ENCODE assay signal across 8 mouse cellular contexts in the genomic region with DNA sequence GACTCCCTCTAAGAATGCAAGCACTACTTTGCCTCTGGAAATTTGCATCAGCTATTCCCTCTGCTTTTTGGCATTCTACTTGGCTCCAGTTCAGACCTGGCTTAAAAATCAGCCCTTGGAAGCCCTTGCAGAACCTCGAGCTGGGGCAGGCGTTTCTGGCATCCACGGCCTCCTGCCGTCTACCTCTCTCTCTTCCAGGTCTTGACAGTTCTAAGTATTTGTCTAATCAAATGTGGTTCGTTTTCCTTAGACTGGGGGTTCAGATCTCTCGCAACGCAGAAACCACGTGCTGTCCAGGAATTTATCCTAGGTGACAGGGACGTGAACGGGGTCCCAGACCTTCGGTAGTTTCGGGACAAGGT. TPM values are rescaled to one million over a fixed set of nuclear protein-coding genes. Genes with fewer than 3 reads are reported as not detected.
DNase-seq lines count a peak whose midpoint lies in the region; ATAC-seq and TF ChIP-seq lines count a peak whose summit lies in the region.
"Had no signal": no experiment of that assay in that cellular context is flagged by ENCODE, and none has a peak within 500 bp of the region (broad histone marks: within the 10 kb centered on the region; RNA-seq: fewer than 3 reads in every experiment).

No protein-coding gene starts in this region.

- peak overlapping the region; percentile 97 for H3K4me2 ChIP-seq in heart, postnatal 0 days (ENCODE audit: low read depth, low read length)

- H3K27me3 ChIP-seq in E14TG2a.4 (ENCODE audit: insufficient read depth, low read length): no peaks in the 10 kb centered on the region
- no peaks in the 10 kb centered on the region for H3K27me3 ChIP-seq in MEL (ENCODE audit: control insufficient read depth in 1 of 2, insufficient read depth in 2 of 2, low read length in 2 of 2)
- peaks cover 13% of the 10 kb centered on the region for H3K27me3 ChIP-seq in heart, postnatal 0 days (ENCODE audit: control insufficient read depth, insufficient read depth, low read length)

- H3K36me3 ChIP-seq in E14TG2a.4 (ENCODE audit: insufficient read depth, low read length) (peaks cover 30% of the 10 kb centered on the region), MEL (ENCODE audit: control insufficient read depth in 1 of 2, insufficient read depth in 2 of 2, low read length in 2 of 2) (peaks cover 0 to 5% of the 10 kb centered on the region in 2 experiments; a peak in 1 of 4 replicates)
- no peaks in the 10 kb centered on the region for H3K36me3 ChIP-seq in heart, postnatal 0 days (replicated peaks; ENCODE audit: control insufficient read depth, insufficient read depth, low read length)

- no peak for DNase-seq in MEL (ENCODE audit: low read depth, low spot score)
- DNase-seq in fat pad, adult 2 months (ENCODE audit: extremely low read depth, low read depth, low spot score): peak; percentile 78
- peak; percentile 89 for DNase-seq in heart, postnatal 0 days (ENCODE audit: low spot score)
- DNase-seq in layer of hippocampus, adult 2 months (ENCODE audit: low spot score in 2 of 2): peak; percentile 59 to 72
- peak; percentile 33 to 39 for DNase-seq in lung, postnatal 4 days
- DNase-seq in spleen, adult 18-20 months: no peak

- peak overlapping the region; percentile 72; the same call in 1 of the 2 replicates for H3K27ac ChIP-seq in MEL (ENCODE audit: control insufficient read depth, low read depth, low read length)
- peak overlapping the region; percentile 98 for H3K27ac ChIP-seq in heart, postnatal 0 days (ENCODE audit: low read depth)
- peak overlapping the region; percentile 100 for H3K27ac ChIP-seq in layer of hippocampus, adult 2 months

- peak; percentile 24 for ATAC-seq in heart, postnatal 0 days (ENCODE audit: insufficient read depth, low read depth)

- peak overlapping the region; percentile 92 for H3K4me3 ChIP-seq in E14TG2a.4 (replicated peaks; ENCODE audit: low read length)
- H3K4me3 ChIP-seq in MEL (ENCODE audit: control insufficient read depth in 1 of 2, insufficient read depth in 1 of 2, low read depth in 2 of 2, low read length in 2 of 2): peak overlapping the region; percentile 74 to 86
- peak overlapping the region; percentile 64 for H3K4me3 ChIP-seq in heart, postnatal 0 days (ENCODE audit: low read depth, low read length)
- peak overlapping the region; percentile 94 for H3K4me3 ChIP-seq in layer of hippocampus, adult 2 months

- TF ChIP-seq CTCF in E14TG2a.4 (conservative IDR thresholded peaks at IDR 0.05; ENCODE audit: low read length) (no peak), MEL (IDR thresholded peaks at IDR 0.05 in 2 of 3, conservative IDR thresholded peaks at IDR 0.05 in 1 of 3; ENCODE audit: control insufficient read depth in 1 of 3, insufficient read depth in 1 of 3, low read depth in 2 of 3, low read length in 3 of 3, poor library complexity in 1 of 3, severe bottlenecking in 1 of 3) (no peak)
- TF ChIP-seq CTCF in heart, postnatal 0 days (IDR thresholded peaks at IDR 0.05; ENCODE audit: low read depth): no peak
- no peak for TF ChIP-seq CTCF in layer of hippocampus, adult 2 months (conservative IDR thresholded peaks at IDR 0.05)

- no peak for TF ChIP-seq POLR2A in MEL (IDR thresholded peaks at IDR 0.05; ENCODE audit: control insufficient read depth in 1 of 2, insufficient read depth in 1 of 2, low read depth in 1 of 2, low read length in 2 of 2, poor library complexity in 1 of 2)

- H3K9ac ChIP-seq in MEL (ENCODE audit: control insufficient read depth, low read depth, low read length, poor library complexity, severe bottlenecking): peak overlapping the region; percentile 80
- peak overlapping the region; percentile 90 for H3K9ac ChIP-seq in heart, postnatal 0 days (replicated peaks; ENCODE audit: low read depth, low read length)

- H3K4me1 ChIP-seq in E14TG2a.4 (replicated peaks; ENCODE audit: low read depth, low read length) (peaks cover 88% of the 10 kb centered on the region), MEL (ENCODE audit: control insufficient read depth in 1 of 2, insufficient read depth in 2 of 2, low read length in 2 of 2) (peaks cover 2 to 7% of the 10 kb centered on the region in 2 experiments; a peak in 3 of 4 replicates)
- peaks cover 31% of the 10 kb centered on the region for H3K4me1 ChIP-seq in heart, postnatal 0 days (ENCODE audit: control insufficient read depth, insufficient read depth)

- peaks cover 11% of the 10 kb centered on the region for H3K79me2 ChIP-seq in MEL (ENCODE audit: control insufficient read depth, insufficient read depth, low read length, poor library complexity)

- no peak for TF ChIP-seq EP300 in MEL (IDR thresholded peaks at IDR 0.05; ENCODE audit: low read depth in 1 of 2, low read length in 2 of 2)
- no peak for TF ChIP-seq EP300 in heart, postnatal 0 days (IDR thresholded peaks at IDR 0.05; ENCODE audit: low read depth)

- 4% methylated on average over 12 of the region's 12 CpGs for WGBS in heart, postnatal 0 days

- TF ChIP-seq RAD21 in MEL (IDR thresholded peaks at IDR 0.05; ENCODE audit: low read depth, low read length): no peak

- H3K9me3 ChIP-seq in E14TG2a.4 (ENCODE audit: low read length) (no peaks in the 10 kb centered on the region), MEL (replicated peaks; ENCODE audit: insufficient read depth, low read length) (no peaks in the 10 kb centered on the region)
- H3K9me3 ChIP-seq in heart, postnatal 0 days (replicated peaks; ENCODE audit: control insufficient read depth, low read length): no peaks in the 10 kb centered on the region

TF ChIP-seq in MEL, 35 proteins besides CTCF, POLR2A, EP300 and RAD21:
- TF ChIP-seq MAX (IDR thresholded peaks at IDR 0.05; ENCODE audit: low read length): peak; percentile 77; the same call in 1 of the 2 replicates
- TF ChIP-seq HCFC1 (IDR thresholded peaks at IDR 0.05; ENCODE audit: low read depth, low read length): no peak
- TF ChIP-seq MXI1 (IDR thresholded peaks at IDR 0.05; ENCODE audit: low read depth, low read length): peak; percentile 76
- peak; percentile 40; the same call in 1 of the 2 replicates for TF ChIP-seq SIN3A (IDR thresholded peaks at IDR 0.05; ENCODE audit: low read length)
- no peak for TF ChIP-seq TCF12 (IDR thresholded peaks at IDR 0.05; ENCODE audit: low read depth, low read length)
- TF ChIP-seq ZNF384 (IDR thresholded peaks at IDR 0.05; ENCODE audit: low read depth, low read length): peak; percentile 43; the same call in 1 of the 2 replicates

RNA-seq across cellular contexts. Expression of a gene that starts 0.3 kb away (rescaled TPM):
- 10.3 and 12.4 TPM in 2 replicates for total RNA-seq in MEL (2012; rRNA removed)
- 10 to 100 TPM in 1 of 2 experiments, not detected in 1; 16.4 TPM for polyA plus RNA-seq in MEL (2012; ENCODE audit: insufficient read depth in 1 of 2, insufficient read length in 2 of 2, low read depth in 1 of 2, low replicate concordance in 2 of 2, missing spikeins in 1 of 2)
- total RNA-seq in heart, postnatal 0 days (2014; rRNA removed; ENCODE audit: low replicate concordance): 24.8 and 36.3 TPM in 2 replicates
- polyA plus RNA-seq in heart, postnatal 0 days (2015; fragmentation: Nextera tagmentation; extraction: Ambion mirVana): 39.1 and 39.3 TPM in 2 replicates
- 10 to 100 TPM; 32.6 to 41.6 TPM for total RNA-seq in layer of hippocampus, adult 2 months (2021)

RNA-seq across cellular contexts. Expression of a gene that starts 5.8 kb away (rescaled TPM):
- total RNA-seq in MEL (2012; rRNA removed): not detected in 2 replicates
- polyA plus RNA-seq in MEL (2012; ENCODE audit: insufficient read depth in 1 of 2, insufficient read length in 2 of 2, low read depth in 1 of 2, low replicate concordance in 2 of 2, missing spikeins in 1 of 2): under 1 TPM in 1 of 2 experiments, not detected in 1; 0.13 TPM
- total RNA-seq in heart, postnatal 0 days (2014; rRNA removed; ENCODE audit: low replicate concordance): not detected in 2 replicates
- polyA plus RNA-seq in heart, postnatal 0 days (2015; fragmentation: Nextera tagmentation; extraction: Ambion mirVana): 0.10 and 0.19 TPM in 2 replicates
- not detected for total RNA-seq in layer of hippocampus, adult 2 months (2021)
- total RNA-seq: layer of hippocampus, adult 18-20 months had no signal

RNA-seq across cellular contexts. Expression of a gene that starts 24.0 kb away (rescaled TPM):
- total RNA-seq in MEL (2012; rRNA removed): 3.6 and 4.7 TPM in 2 replicates
- polyA plus RNA-seq in MEL (2012; ENCODE audit: insufficient read depth in 1 of 2, insufficient read length in 2 of 2, low read depth in 1 of 2, low replicate concordance in 2 of 2, missing spikeins in 1 of 2): 1 to 10 TPM in 1 of 2 experiments, not detected in 1; 5.8 TPM
- 22.1 and 24.5 TPM in 2 replicates for total RNA-seq in heart, postnatal 0 days (2014; rRNA removed; ENCODE audit: low replicate concordance)
- 4.5 and 4.8 TPM in 2 replicates for polyA plus RNA-seq in heart, postnatal 0 days (2015; fragmentation: Nextera tagmentation; extraction: Ambion mirVana)
- total RNA-seq in layer of hippocampus, adult 2 months (2021): 10 to 100 TPM; 61.9 to 63.0 TPM

RNA-seq across cellular contexts. Expression of a gene that starts 24.6 kb away (rescaled TPM):
- 0.12 and 0.16 TPM in 2 replicates for total RNA-seq in MEL (2012; rRNA removed)
- under 1 TPM in 1 of 2 experiments, not detected in 1; 0.38 TPM for polyA plus RNA-seq in MEL (2012; ENCODE audit: insufficient read depth in 1 of 2, insufficient read length in 2 of 2, low read depth in 1 of 2, low replicate concordance in 2 of 2, missing spikeins in 1 of 2)
- total RNA-seq in heart, postnatal 0 days (2014; rRNA removed; ENCODE audit: low replicate concordance): 14.3 and 30.5 TPM in 2 replicates
- 4.1 and 4.2 TPM in 2 replicates for polyA plus RNA-seq in heart, postnatal 0 days (2015; fragmentation: Nextera tagmentation; extraction: Ambion mirVana)
- total RNA-seq in layer of hippocampus, adult 2 months (2021): 100 to 1,000 TPM; 128 to 132 TPM

RNA-seq across cellular contexts. Expression of a gene that starts 39.5 kb away (rescaled TPM):
- total RNA-seq in MEL (2012; rRNA removed): not detected in 2 replicates
- polyA plus RNA-seq in MEL (2012; ENCODE audit: insufficient read depth in 1 of 2, insufficient read length in 2 of 2, low read depth in 1 of 2, low replicate concordance in 2 of 2, missing spikeins in 1 of 2): not detected
- not detected in 2 replicates for total RNA-seq in heart, postnatal 0 days (2014; rRNA removed; ENCODE audit: low replicate concordance)
- not detected in 2 replicates for polyA plus RNA-seq in heart, postnatal 0 days (2015; fragmentation: Nextera tagmentation; extraction: Ambion mirVana)
- not detected for total RNA-seq in layer of hippocampus, adult 2 months (2021)
- total RNA-seq: layer of hippocampus, adult 18-20 months had no signal

Comparison
In these comparisons a context has a peak if more than half of its experiments do, and no peak if none do; other contexts are left out.
1. DNase-seq: peak in fat pad, adult 2 months (single experiment), heart, postnatal 0 days (single experiment), layer of hippocampus, adult 2 months (2 of 2) and lung, postnatal 4 days (2 of 2); none in MEL (single experiment) and spleen, adult 18-20 months (0 of 2).
2. Peak in every context shown above with its lines, with median percentiles within 50 percentile points of each other: H3K4me3 ChIP-seq and H3K27ac ChIP-seq.